Mouse (Mus musculus): ENCODE data around the gene Gtsf2. TPM values are rescaled to one million over a fixed set of nuclear protein-coding genes. Genes with fewer than 3 reads are reported as not detected.

The Gtsf2 gene
- total RNA-seq, 2 experiments from 2014 or later, result not detected

DNA sequence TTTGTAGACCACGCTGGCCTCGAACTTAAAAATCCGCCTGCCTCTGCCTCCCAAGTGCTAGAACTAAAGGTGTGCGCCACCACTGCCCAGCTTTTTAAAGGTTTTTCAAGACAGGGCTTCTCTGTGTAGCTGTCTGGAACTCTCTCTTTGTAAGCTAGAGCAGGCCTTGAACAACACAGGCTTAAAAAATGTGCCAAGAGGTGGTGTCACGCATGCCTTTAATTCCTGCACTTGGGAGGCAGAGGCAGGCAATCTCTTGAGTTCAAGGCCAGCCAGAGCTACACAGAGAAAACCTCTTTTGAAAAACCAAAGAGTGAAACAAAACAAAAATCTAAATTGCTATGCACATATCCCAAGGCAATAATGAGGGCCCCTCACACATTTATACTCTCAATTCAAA, 46.9 kb downstream of the Gtsf2 start:
- no peak for DNase-seq
- intact Hi-C loops (cut with DNase I), result no loop called here

DNA sequence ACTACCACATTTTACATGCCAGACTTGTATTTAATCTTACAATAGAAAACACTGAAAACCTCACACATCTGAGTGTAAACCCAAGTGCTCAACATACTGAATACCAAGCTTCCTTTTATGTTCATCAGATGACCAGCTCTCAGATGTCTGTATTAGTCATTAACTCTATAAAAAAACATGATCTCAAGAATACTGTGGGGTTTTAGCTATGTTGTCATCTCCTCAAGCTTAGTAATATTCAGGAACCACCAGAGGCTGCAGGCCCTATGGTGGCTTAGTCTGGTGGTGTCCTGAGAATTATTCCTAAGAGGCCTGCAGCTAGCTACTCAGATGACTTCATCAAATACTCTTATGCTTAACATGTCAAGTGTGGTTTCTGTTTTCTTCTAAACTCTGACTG, 54.7 kb downstream of the Gtsf2 start:
- intact Hi-C loops (cut with DNase I), result no loop called here
- DNase-seq, result no peak

Other genes starting within 250 kb of the Gtsf2 start
- gene Cbx5, start 208.7 kb downstream of the Gtsf2 start, total RNA-seq (2021), result 10 to 100 TPM; 54.2 to 58.7 TPM
- gene Hnrnpa1, start 208.0 kb downstream of the Gtsf2 start, total RNA-seq (2021), result 100 to 1,000 TPM; 140 to 154 TPM
- under 1 TPM; 0.67 to 0.73 TPM for gene Nfe2, start 190.1 kb downstream of the Gtsf2 start, total RNA-seq (2021)
- gene Copz1, start 175.8 kb downstream of the Gtsf2 start, total RNA-seq (2021), result 10 to 100 TPM; 56.6 to 56.9 TPM
- gene Gpr84, start 137.9 kb downstream of the Gtsf2 start, total RNA-seq (2021), result not detected
- gene Zfp385a, start 108.4 kb downstream of the Gtsf2 start, total RNA-seq (2021), result 10 to 100 TPM; 12.9 to 13.0 TPM
- 10 to 100 TPM; 46.1 to 47.1 TPM for gene Itga5, start 81.7 kb downstream of the Gtsf2 start, total RNA-seq (2021)
- gene Gtsf1, start 18.0 kb downstream of the Gtsf2 start, total RNA-seq (2021), result not detected
- gene Nckap1l, start 5.3 kb upstream of the Gtsf2 start, total RNA-seq (2021), result 1 to 10 TPM; 3.6 to 5.7 TPM
- gene Pde1b, start 54.6 kb upstream of the Gtsf2 start, total RNA-seq (2021), result 1 to 10 TPM; 1.2 to 1.5 TPM
- gene Ppp1r1a, start 89.5 kb upstream of the Gtsf2 start, total RNA-seq (2021), result 10 to 100 TPM in 1 of 2 experiments, 1 to 10 TPM in 1; 9.4 to 10.1 TPM
- not detected for gene Glycam1, start 116.6 kb upstream of the Gtsf2 start, total RNA-seq (2021)